Mouse (Mus musculus): ENCODE data around the gene Adcyap1r1. TPM values are rescaled to one million over a fixed set of nuclear protein-coding genes. Genes with fewer than 3 reads are reported as not detected.

The Adcyap1r1 gene
- polyA plus RNA-seq, 1 experiment from 2014 or later: not detected

GRCm38 (mm10) chr6:55457727-55458126, 5.9 kb downstream of the Adcyap1r1 start:
- no peak overlapping the region for H3K4me2 ChIP-seq (ENCODE audit: low read depth, low read length)
- no peaks in the 10 kb centered on the region for H3K4me1 ChIP-seq (ENCODE audit: insufficient read depth)
- TF ChIP-seq EP300 (IDR thresholded peaks at IDR 0.05; ENCODE audit: low read depth) (no peak), CTCF (IDR thresholded peaks at IDR 0.05; ENCODE audit: low read depth) (no peak)
- H3K27me3 ChIP-seq (ENCODE audit: insufficient read depth, low read length): peaks cover 11% of the 10 kb centered on the region
- DNase-seq (no peak), ATAC-seq (no peak)
- no peak overlapping the region for H3K27ac ChIP-seq (ENCODE audit: low read depth)
- no peak overlapping the region for H3K9ac ChIP-seq (replicated peaks)
- 59% methylated on average over 7 of the region's 7 CpGs for WGBS (ENCODE audit: insufficient replicate concordance)
- no peaks in the 10 kb centered on the region for H3K36me3 ChIP-seq (replicated peaks; ENCODE audit: insufficient read depth, low read length)
- H3K4me3 ChIP-seq (ENCODE audit: low read depth, low read length): no peak overlapping the region
- no peaks in the 10 kb centered on the region for H3K9me3 ChIP-seq (ENCODE audit: low read length)

GRCm38 (mm10) chr6:55458156-55458555, 6.4 kb downstream of the Adcyap1r1 start:
- DNase-seq: no peak
- Histone ChIP-seq H3K4me2 (ENCODE audit: low read depth, low read length) (no peak overlapping the region), H3K9ac (replicated peaks) (no peak overlapping the region), H3K27ac (ENCODE audit: low read depth) (no peak overlapping the region), H3K36me3 (replicated peaks; ENCODE audit: insufficient read depth, low read length) (no peaks in the 10 kb centered on the region), H3K9me3 (ENCODE audit: low read length) (no peaks in the 10 kb centered on the region), H3K27me3 (ENCODE audit: insufficient read depth, low read length) (peaks cover 7% of the 10 kb centered on the region), H3K4me3 (ENCODE audit: low read depth, low read length) (no peak overlapping the region), H3K4me1 (ENCODE audit: insufficient read depth) (no peaks in the 10 kb centered on the region)
- TF ChIP-seq CTCF (IDR thresholded peaks at IDR 0.05; ENCODE audit: low read depth): no peak; the same call in 1 of the 2 replicates
- no peak for TF ChIP-seq EP300 (IDR thresholded peaks at IDR 0.05; ENCODE audit: low read depth)
- ATAC-seq: no peak
- 45% methylated on average over 1 of the region's 1 CpGs for WGBS (ENCODE audit: insufficient replicate concordance)

GRCm38 (mm10) chr6:55459545-55460397, 8.0 kb downstream of the Adcyap1r1 start:
- Histone ChIP-seq H3K9ac (replicated peaks) (no peak overlapping the region), H3K27ac (ENCODE audit: low read depth) (no peak overlapping the region), H3K9me3 (ENCODE audit: low read length) (no peaks in the 10 kb centered on the region), H3K4me3 (ENCODE audit: low read depth, low read length) (no peak overlapping the region), H3K4me1 (ENCODE audit: insufficient read depth) (no peaks in the 10 kb centered on the region), H3K27me3 (ENCODE audit: insufficient read depth, low read length) (no peaks in the 10 kb centered on the region), H3K36me3 (replicated peaks; ENCODE audit: insufficient read depth, low read length) (no peaks in the 10 kb centered on the region), H3K4me2 (ENCODE audit: low read depth, low read length) (no peak overlapping the region)
- DNase-seq: no peak
- WGBS (ENCODE audit: insufficient replicate concordance): 73% methylated on average over 20 of the region's 20 CpGs
- TF ChIP-seq EP300 (IDR thresholded peaks at IDR 0.05; ENCODE audit: low read depth): no peak
- no peak for ATAC-seq

GRCm38 (mm10) chr6:55461141-55461540, 9.4 kb downstream of the Adcyap1r1 start:
- no peak overlapping the region for H3K4me3 ChIP-seq (ENCODE audit: low read depth, low read length)
- no peaks in the 10 kb centered on the region for H3K36me3 ChIP-seq (replicated peaks; ENCODE audit: insufficient read depth, low read length)
- no peaks in the 10 kb centered on the region for H3K4me1 ChIP-seq (ENCODE audit: insufficient read depth)
- DNase-seq (peak; percentile 25), ATAC-seq (no peak)
- H3K9me3 ChIP-seq (ENCODE audit: low read length): no peaks in the 10 kb centered on the region
- 47% methylated on average over 5 of the region's 5 CpGs for WGBS (ENCODE audit: insufficient replicate concordance)
- no peak overlapping the region for H3K9ac ChIP-seq (replicated peaks)
- no peaks in the 10 kb centered on the region for H3K27me3 ChIP-seq (ENCODE audit: insufficient read depth, low read length)
- no peak overlapping the region for H3K4me2 ChIP-seq (ENCODE audit: low read depth, low read length)
- peak; percentile 78 for TF ChIP-seq CTCF (IDR thresholded peaks at IDR 0.05; ENCODE audit: low read depth)
- no peak for TF ChIP-seq EP300 (IDR thresholded peaks at IDR 0.05; ENCODE audit: low read depth)
- no peak overlapping the region for H3K27ac ChIP-seq (ENCODE audit: low read depth)

- Histone ChIP-seq H3K27me3 (ENCODE audit: insufficient read depth, low read length) (no peaks in the 10 kb centered on the region), H3K4me2 (ENCODE audit: low read depth, low read length) (no peak overlapping the region), H3K36me3 (replicated peaks; ENCODE audit: insufficient read depth, low read length) (no peaks in the 10 kb centered on the region), H3K9ac (replicated peaks) (no peak overlapping the region), H3K4me3 (ENCODE audit: low read depth, low read length) (no peak overlapping the region), H3K4me1 (ENCODE audit: insufficient read depth) (no peaks in the 10 kb centered on the region), H3K9me3 (ENCODE audit: low read length) (no peaks in the 10 kb centered on the region), H3K27ac (ENCODE audit: low read depth) (no peak overlapping the region)
- 64% methylated on average over 2 of the region's 2 CpGs for WGBS (ENCODE audit: insufficient replicate concordance)
- DNase-seq: no peak
- ATAC-seq: no peak
- no peak for TF ChIP-seq CTCF (IDR thresholded peaks at IDR 0.05; ENCODE audit: low read depth)
- TF ChIP-seq EP300 (IDR thresholded peaks at IDR 0.05; ENCODE audit: low read depth): no peak
These were observed 9.9 kb downstream of the Adcyap1r1 start for GRCm38 (mm10) chr6:55461678-55462077.

GRCm38 (mm10) chr6:55462394-55462793, 10.6 kb downstream of the Adcyap1r1 start:
- Histone ChIP-seq H3K4me3 (ENCODE audit: low read depth, low read length) (no peak overlapping the region), H3K27me3 (ENCODE audit: insufficient read depth, low read length) (no peaks in the 10 kb centered on the region), H3K27ac (ENCODE audit: low read depth) (no peak overlapping the region), H3K9ac (replicated peaks) (no peak overlapping the region), H3K4me1 (ENCODE audit: insufficient read depth) (no peaks in the 10 kb centered on the region), H3K36me3 (replicated peaks; ENCODE audit: insufficient read depth, low read length) (no peaks in the 10 kb centered on the region), H3K4me2 (ENCODE audit: low read depth, low read length) (no peak overlapping the region), H3K9me3 (ENCODE audit: low read length) (no peaks in the 10 kb centered on the region)
- WGBS (ENCODE audit: insufficient replicate concordance): 58% methylated on average over 1 of the region's 1 CpGs
- DNase-seq (no peak), ATAC-seq (no peak)
- TF ChIP-seq CTCF (IDR thresholded peaks at IDR 0.05; ENCODE audit: low read depth): no peak
- no peak for TF ChIP-seq EP300 (IDR thresholded peaks at IDR 0.05; ENCODE audit: low read depth)

Data from liver, postnatal 0 days (tissue).